Mouse (Mus musculus): Measurements from ENCODE around the gene Gm36079.
"Not testable (repeated sequence)": the region's sequence is repeated elsewhere in the genome, so short reads cannot be mapped to it uniquely, and the experiment has no call there.

- not testable (repeated sequence) for TF ChIP-seq CTCF (IDR thresholded peaks at IDR 0.05; ENCODE audit: low read depth, low read length); EP300 (IDR thresholded peaks at IDR 0.05; ENCODE audit: insufficient read depth, low read depth, low read length); POLR2A (IDR thresholded peaks at IDR 0.05; ENCODE audit: insufficient read depth, low read length)
These were observed 21.4 kb upstream of the Gm36079 start for GRCm38 (mm10) chr13:120048186-120048585.
